Mouse (Mus musculus) frontal cortex, adult (tissue): ENCODE results near the gene AU022252.
A peak's percentile ranks its signal among the peaks of the same experiment; 100 is the strongest.

Experiments
- ATAC-seq: cut with Nextera tagmentation; 2 replicates; pipeline ENCODE4 v1.9.2; 2017; ENCODE audit warnings: mild to moderate bottlenecking, moderate library complexity, mixed read lengths; ENCODE audit not compliant: low TSS enrichment

AU022252 gene

DNA sequence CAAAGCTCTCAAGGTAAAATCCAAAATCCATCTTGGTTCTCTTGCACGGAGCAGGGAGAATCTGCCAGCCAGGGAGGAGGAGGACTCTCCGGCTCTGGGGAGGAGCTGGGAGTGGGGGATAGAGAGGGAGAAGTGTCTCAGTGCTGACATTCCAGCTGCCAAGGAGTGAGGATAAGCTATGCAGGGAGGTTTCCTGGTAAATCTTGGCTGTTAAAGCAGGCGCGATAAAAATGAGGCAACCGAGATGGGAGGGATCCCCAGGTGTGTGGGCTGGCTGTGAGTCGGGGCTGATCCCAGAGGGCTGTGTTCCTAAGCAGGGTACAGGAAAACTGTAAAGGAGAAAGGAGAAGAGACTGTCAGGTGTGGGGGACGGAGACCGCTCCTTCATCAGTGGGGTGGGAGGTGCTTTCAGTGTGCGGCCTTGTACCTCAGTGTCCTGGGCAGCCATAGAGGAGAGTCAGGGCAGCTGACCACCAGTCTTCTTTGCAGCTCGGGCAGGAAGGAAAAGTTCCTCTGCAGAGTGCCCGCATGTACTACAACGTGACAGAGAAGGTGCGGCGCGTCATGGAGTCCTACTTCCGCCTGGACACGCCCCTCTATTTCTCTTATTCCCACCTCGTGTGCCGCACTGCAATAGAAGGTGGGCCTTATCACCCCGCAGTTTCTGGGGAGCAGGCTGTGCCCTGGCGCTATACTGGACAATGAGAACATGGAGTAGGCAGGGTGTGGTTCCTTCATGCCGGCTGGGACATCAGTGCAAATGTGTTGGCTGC is 12.1 kb upstream of the AU022252 start:
- ATAC-seq = peak; percentile 66

DNA sequence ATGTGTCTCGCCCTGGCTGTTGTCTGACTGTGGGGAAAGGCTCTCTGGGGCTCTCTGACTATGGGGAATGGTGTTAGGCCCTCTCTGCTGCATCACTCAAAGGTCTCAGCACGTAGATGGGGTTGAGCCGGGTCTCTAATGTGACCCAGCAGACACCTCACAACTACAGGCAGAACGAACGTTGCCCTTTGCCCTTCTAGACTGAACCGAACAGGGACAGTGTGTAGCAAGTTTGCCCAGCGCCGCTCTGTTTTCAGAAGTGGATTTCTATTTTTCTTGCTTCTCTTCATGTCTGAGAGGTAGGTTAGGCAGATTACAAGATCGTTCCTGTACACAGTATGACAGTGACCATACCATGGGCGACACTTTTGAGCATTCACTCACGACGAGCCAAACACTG is 10.1 kb upstream of the AU022252 start:
- no peak for ATAC-seq

DNA sequence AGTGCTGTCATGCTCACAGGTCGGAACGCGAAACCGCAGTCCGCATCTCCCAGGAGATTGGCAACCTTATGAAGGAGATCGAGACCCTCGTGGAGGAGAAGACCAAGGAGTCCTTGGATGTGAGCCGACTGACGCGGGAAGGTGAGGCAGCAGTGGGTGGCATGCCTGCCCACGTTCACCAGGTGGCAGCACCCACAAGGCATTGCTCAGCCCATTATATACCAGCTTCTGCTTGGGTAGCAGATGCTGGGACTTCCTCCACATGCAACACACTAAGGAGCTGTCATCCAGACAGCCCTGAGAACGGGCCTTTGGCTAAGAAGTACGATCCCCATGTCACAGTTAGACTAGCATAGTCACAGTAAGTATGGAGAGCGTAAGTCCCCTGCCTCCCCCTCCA is 9.2 kb upstream of the AU022252 start:
- peak; percentile 43 for ATAC-seq

DNA sequence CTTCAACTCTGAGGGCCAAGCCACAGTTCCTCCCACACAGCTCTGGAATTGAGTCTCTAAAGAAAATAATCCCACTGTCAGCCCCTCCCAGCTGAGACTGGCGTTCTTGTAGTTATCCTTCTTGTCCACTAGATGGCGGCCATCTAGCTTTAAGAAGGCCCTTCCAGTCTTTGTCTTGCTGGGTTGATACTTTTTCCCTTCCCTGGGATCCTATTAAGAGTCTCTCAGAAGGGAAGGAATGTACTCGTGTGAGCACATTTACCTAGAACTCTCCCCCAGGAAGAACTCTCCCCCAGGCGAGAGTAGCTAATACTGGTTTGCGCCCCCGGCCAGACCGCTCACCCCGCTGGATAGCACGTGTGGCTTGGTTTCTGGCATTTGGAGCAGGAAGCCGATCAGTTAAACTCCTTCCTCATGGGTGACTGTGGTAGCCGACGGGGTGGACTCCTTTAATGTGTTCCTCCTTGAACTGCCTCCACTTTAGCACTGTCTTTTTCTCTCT is 6.7 kb upstream of the AU022252 start:
- ATAC-seq = peak; percentile 69

DNA sequence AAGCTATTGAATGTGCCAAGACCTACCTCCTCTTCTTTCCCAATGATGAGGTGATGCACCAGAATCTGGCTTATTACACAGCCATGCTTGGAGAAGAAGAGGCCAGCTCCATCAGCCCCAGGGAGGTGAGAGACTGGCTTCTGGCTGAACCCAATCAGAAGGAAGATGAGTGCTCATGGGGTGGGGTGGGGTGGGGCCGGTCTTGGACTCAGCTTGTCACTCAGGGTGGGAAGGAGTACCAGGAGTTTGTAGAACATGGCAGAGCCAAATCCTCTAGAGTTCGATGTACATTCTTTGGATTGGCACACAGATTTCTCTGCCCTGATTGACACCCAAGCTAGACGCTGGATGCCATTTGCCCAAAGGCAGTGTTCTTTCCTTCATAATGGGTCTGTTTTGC is 6.1 kb upstream of the AU022252 start:
- ATAC-seq = no peak

DNA sequence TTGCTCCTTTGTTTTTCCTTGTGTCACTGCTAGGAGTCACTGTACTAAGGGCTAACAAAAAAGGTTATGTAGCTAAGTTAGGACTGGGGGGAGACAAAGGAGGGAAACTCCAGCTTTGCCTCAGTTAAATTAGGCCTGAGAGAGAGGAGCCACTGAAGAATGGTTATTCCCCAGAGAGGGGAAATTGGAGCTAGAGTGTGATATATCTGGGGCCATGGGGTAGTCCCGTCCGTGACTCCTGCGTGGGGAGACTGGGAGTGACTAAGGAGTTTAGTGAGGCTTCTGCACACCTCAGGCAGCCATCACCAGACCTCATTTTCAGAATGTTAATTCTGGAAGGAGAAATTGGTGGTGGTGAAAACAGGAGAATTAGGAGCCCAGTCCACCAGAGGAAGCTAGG is 1.8 kb upstream of the AU022252 start:
- no peak for ATAC-seq

DNA sequence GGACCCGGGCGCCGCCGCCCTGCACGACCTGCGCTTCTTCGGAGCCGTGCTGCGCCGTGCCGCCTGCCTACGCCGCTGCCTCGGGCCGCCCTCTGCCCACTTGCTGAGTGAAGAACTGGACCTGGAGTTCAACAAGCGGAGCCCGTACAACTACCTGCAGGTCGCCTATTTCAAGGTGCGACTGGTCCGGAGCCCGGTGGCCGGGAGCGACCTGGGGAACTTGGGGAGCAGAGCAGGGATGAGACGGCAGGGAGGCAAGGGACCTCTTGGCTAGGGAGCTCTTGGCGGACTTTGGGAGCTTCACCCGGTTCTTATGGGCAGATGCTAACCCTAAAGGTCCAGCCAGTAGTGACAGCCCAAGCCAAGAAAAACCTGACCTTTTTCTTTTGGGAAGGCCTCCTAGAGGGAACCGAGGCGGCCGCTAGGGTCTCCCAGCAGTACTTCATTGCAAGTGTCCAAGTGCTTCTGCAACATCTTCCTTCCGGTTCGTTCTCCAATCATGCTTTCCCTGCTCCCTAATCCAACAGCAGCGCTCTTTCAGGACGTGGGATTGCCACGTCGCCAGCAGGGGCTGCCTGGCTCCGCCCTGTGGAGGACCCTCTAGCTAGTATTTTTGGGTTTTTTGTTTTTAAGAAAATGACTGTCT is 867 bp upstream of the AU022252 start:
- ATAC-seq = peak; percentile 61; the same call in 1 of the 2 replicates

DNA sequence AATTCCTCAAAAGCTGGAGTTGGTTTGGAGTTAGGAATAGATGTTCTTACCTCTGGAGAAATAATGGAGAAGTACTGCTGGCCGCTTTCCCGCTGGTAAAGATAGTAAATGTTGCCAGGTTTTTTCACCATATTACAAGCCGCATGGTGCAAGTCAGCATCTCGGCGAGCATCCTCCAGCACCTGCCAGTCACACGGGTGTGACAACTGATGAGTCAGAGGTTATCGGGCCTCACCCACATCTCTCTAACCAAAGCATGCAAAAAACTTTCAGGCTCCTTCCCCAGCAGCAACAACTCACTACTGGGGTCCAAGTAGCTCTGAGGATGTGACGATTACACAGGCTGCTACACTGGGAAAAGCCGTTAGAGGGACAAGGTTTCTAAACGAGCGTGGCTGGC is 5.8 kb downstream of the AU022252 start:
- no peak for ATAC-seq

DNA sequence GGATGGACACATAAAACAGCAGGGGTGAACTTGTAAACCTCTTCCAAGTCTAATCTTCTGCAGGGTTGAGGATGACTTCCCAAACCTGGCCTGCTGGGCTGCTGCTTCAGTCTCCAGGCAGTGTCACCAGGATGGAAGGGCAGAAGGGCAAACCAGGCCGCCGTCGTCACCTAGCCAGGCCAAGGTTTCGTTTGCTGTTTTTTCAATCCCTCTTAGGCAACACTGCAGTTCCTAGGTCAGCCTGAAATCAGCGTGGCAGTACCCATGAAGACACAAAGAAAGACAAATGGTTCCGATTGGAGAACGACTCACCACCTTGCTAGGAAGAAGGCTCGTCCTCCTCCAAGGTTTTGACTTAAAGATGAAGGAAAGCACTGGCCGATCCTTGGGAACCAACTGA is 6.8 kb downstream of the AU022252 start:
- ATAC-seq = no peak

DNA sequence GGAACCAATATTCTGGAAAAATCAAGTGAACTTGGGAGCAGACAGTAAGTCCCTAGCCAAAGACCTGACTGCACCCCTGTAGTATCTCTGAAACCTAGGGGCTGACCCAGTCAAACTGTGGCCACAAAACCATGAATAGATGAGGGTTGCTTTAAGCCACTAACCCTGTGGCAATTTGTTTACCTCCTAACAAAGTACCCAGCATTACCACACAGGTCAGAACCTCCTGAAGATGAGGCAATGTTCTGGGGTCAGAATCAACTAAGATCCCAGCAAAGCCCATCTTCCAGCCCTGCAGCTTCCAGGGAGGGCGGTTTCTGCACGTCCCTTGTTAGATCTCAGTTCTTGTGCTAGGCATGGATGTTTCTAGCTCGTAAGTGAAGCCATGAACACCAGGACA is 8.0 kb downstream of the AU022252 start:
- no peak for ATAC-seq

DNA sequence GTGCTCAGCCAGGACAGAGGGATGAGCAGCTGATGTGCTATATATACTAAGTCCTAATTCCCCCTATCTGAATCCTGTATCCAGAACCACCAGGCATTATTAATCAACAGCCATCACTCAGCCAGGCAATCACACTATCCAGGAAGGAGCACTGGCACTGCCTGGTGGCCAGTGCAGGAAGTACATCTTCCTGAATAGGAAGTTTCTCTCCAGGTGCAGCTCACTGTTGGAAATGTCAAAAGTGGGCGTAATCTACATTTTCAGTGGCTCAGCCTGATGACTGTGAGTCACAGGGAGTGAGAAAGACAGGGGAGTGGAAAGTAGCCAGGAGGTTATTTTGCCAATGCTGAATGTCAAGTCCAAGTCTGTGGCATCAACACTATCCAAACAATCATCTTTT is 8.8 kb downstream of the AU022252 start:
- ATAC-seq = peak; percentile 64; the same call in 1 of the 2 replicates

DNA sequence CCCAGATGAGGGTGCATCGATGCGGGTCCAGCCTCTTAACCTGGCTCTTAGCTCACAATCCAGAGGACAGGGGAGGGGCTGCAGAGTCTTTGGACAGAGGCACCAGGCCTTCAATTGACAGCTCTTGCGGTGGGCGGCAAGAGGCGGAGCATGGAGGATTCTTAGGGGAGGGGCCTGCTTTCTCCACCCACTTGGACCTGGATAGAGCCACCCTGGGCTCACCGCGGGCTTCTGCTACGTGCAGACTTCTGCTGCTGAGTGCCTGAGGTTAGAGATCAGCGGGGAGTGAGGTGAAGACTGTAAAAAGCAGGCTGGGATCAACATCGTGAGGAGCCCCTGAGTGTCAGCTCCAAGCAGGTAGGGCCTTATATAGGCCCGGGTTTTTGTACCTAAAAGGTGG is 14.3 kb downstream of the AU022252 start, which contains the start of gene Tmem269:
TSS of gene Tmem269 (minus strand) at position 49 of the 400 bp plus-strand sequence.
- ATAC-seq = no peak

DNA sequence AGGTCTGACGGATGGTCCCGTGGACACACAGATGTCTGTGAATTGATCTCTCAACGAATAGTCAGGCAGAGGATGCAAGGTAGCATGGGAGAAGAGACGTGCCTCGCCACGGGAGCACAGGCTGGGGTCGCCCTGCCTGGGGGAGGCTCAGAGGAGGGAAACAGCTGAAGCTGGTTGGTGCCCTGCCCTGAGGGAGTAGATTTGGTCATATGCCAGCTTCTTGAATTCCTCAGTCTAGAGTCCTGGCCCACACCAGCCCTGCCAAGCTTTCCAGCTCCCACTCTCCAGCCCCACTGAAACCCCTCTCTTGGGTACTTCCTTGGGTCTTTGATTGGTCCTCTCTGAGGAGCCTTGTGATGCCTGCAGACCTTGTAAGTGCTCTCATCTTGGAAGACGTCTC is 15.8 kb downstream of the AU022252 start:
- no peak for ATAC-seq

DNA sequence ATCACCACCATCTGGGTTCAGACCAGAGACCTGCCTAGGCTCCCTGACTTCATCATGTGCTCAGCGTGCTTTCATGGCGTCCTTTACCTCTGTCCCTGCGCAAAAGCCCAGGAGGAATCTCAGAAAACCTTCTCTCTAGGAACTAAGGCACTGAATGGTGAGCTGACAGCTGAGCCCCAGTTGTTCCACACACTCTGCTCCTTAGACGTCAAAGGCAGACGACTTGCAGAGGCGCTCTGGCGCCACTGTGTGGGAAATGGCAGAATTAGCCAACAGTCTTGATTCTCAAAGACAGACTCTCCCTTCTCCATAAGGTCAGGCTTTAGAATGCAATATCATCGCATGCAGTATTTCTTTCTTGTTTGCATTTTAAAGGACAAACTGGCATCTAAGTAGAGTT is 27.8 kb downstream of the AU022252 start:
- ATAC-seq = peak; percentile 94

DNA sequence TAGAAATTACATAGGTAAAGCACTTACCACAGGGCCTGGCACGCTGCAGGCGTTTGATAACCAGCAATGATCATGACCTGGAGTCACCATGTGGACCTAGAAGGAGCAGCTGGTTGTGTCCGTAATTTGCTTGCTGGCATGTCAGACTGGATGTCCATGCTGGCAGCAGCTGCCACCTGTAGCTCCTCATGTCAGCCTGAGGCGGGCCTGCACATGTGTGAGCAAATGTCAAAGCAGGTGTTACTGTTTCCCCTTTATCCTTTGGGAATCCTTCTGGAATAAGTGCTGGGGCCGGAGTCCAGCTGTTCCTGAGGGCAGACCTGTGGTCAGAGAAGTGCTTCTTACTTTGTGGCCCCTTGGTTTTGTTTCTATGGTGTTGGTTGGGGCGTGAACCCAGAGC is 34.4 kb downstream of the AU022252 start:
- no peak for ATAC-seq

DNA sequence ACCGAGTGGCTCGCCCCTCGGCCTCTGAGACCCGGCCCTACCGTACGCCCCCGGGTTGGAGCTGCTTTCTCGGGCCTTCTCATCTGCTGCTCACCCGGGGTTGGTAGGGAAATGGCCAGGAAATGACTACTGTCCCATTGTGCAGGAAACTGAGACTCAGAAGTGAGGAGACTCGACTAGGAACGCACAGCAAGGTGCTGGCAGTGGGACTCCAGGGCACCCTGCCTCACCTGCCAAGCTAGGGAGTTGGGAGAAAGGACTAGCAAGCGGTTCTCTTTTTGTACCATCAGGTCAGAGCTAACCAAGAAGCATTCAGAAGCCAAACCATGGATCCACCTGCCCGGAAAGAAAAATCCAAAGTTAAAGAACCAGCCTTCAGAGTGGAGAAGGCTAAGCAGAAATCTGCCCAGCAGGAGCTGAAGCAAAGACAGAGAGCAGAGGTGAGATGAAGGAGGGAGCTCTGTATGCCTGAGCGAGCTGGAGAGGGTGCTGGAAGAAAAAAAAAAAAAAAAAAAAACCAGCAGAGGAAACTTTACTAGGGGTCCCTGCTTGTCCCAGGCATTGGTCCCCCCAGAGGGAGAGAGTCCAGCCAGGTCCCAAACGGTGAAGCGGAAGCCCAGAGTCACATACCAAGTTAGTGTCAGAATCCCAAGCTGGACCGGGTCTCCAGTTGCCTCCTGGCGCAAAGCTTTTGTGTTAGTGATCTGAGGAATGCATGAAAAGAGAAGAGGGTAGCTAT is 36.8 kb downstream of the AU022252 start:
- ATAC-seq = peak; percentile 60

DNA sequence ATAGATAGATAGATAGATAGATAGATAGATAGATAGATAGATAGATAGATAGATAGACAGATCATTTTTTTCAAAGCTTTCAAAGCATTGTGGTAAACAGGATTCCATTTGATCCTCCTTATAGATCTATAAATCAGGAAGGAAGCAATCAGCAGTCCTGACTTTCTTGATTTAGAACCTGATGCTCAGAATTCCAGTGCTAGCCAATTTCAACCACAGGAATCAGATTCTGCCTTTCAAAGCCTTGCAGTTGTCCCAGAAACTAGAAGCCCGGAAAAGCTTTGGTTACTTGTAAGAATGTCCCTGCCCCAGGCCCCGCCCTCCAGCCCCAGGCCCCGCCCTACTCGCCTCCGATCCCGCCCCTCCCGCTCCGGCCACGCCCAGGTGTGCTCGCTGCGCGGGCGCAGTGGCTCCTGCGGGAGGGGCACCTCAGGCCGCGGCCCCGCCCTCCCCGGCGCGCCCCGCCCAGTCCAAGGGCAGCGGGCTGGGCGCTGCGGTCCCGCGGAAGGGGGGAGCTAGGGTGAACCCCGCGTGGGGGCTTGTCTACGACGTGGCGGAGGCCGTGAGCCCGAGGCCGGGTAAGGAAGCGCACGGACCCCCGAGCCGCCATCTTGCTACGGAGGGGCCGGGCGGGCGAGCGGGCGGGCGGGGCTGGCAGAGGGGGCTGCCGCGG is 37.5 kb downstream of the AU022252 start, which contains the start of gene Svbp:
TSS of gene Svbp (plus strand) at position 398 of the 673 bp plus-strand sequence.
- ATAC-seq = peak; percentile 94

DNA sequence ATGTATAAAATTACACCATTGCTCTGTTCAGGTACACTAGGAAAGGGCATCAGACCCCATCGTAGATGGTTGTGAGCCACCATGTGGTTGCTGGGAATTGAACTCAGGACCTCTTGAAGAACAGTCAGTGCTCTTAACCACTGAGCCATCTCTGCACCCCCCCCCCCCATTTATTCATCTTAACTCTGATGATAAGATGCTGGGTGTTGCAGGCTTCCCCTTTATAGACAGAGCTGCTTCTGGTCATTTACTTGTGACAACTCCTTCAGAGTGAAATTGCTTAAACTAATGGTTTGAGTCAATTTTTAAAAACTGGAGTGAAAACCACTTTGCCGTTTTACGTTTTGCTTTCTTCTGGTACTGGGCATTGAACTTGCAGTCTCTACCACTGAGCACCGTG is 39.8 kb downstream of the AU022252 start:
- ATAC-seq = no peak

DNA sequence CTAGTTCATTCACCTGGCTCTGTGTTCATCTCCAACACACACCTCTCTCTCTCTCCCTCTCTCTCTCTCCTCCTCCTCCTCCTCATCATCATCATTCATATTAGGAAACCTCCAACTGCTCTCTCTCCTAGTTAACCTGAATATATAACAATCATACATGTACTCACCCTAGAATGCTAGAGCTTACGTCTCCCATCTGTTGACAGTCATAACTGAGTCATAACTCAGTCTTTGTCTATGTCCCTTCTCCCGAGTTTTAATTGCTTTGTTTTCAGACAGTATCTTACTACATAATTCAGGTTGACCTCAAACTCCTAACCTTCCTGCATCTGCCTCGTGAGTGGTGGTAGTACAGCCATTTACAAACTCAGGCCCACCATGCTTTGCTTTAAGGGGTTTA is 41.2 kb downstream of the AU022252 start:
- no peak for ATAC-seq

DNA sequence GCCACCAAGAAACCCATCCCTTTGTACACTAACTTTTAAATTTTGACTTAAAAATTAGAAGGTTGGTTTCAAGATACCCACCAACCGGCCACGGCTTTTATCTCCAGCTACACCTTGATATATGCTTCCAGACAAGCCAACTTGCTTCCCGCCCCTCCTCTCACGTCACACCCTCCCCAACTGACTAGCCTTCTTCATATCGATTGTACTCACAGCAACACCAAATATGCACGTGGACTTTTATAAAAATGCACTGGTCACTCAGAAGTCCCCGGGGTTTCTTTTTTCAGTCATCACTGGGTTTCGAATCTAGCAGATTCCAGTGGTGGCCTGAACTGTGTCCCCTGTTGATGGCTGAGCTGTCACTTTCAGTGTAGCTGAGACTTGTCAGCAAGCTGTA is 41.9 kb downstream of the AU022252 start:
- ATAC-seq = no peak

DNA sequence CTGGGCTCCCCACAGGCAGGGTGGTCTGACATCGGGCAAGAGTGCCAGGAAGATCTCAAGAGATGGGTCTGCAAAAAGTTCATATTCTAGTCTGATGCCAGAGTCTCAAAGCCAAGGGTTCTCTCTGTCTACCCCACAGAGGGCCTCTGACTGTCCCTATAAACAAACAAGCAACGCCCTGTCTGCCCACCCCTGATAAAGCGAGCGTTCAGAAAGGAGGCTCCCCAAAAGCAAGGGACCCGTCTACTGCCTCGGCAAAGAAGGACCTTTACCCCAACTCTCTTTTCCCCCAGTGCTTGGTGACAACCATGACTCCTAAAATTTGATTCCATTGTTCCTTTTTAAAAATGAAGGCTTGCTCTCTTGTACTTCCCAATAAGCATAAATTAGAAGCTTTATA is 42.6 kb downstream of the AU022252 start, which contains the start of gene Ermap:
TSS of gene Ermap (minus strand) at position 148 of the 400 bp plus-strand sequence.
- no peak for ATAC-seq

DNA sequence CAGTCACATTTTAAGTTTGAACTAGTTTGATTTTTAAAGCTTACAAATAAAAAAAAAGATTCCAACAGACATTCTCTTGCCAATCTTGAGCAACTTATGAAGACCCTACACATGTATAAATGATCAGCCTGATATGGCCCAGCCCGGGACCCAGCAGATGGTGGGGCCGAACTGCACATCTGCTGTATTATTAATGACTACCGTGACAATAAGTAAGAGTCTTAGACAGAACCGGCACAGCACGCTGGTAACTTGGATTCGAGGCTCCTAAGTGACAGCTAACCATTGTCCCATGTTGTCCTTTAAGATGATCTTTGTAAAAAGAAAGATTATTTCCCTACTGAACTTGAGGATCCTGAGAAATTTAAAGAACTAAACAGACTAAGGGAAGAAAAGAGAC is 43.1 kb downstream of the AU022252 start:
- no peak for ATAC-seq
